Mouse (Mus musculus): ENCODE measurements around the gene Gm47985.
"Not testable (repeated sequence)": the region's sequence is repeated elsewhere in the genome, so short reads cannot be mapped to it uniquely, and the experiment has no call there.

DNA sequence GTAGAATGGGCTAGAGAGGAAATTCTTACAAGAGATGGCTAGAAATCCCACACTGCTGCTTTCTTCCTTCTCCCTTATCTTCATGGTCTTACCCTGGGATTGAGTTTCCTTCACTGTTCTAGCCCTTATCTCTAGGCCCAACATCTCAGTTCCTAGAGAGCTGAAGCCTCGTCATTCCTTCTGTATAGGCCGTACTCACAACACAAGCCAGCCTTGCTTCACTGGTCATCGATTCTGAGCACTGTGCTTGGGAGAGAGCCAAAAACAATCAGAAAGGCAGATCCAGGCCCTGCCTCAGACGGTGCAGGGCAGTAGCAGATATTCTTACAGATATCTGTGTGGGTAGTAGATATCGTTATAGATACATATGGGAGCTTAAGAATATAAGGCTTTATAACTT lies 26.2 kb downstream of the Gm47985 start:
- not testable (repeated sequence) for TF ChIP-seq CTCF, EP300 (IDR thresholded peaks at IDR 0.05; ENCODE audit: low read depth)
